Mouse (Mus musculus) heart, embryonic 15.5 days (tissue): ENCODE measurements around the gene Lyzl4. TPM values are rescaled to one million over a fixed set of nuclear protein-coding genes. Genes with fewer than 3 reads are reported as not detected.

Experiments used
- ATAC-seq: fragments of 200-750 bp; cut with Nextera tagmentation; replicated peaks from 2 replicates; pipeline ENCODE4 v1.8.0; 2017; ENCODE audit warnings: low read depth, moderate TSS enrichment; ENCODE audit not compliant: insufficient number of reproducible peaks, insufficient read depth, low FRiP score
- H3K27ac ChIP-seq: fragments of 300-500 bp; sonication (generic); 2 replicates; pipeline ENCODE4 v1.5.1; 2015; ENCODE audit warnings: mild to moderate bottlenecking, inconsistent platforms
- H3K27me3 ChIP-seq: fragments of 300-500 bp; sonication (generic); 2 replicates; pipeline ENCODE4 v1.6.1; 2015; ENCODE audit warnings: inconsistent platforms
- H3K36me3 ChIP-seq: fragments of 300-500 bp; sonication (generic); 2 replicates; pipeline ENCODE4 v1.6.1; 2015; ENCODE audit warnings: mild to moderate bottlenecking, inconsistent platforms
- H3K4me1 ChIP-seq: fragments of 300-500 bp; sonication (generic); replicated peaks from 2 replicates; pipeline ENCODE4 v1.6.1; 2015; ENCODE audit warnings: inconsistent platforms
- H3K4me2 ChIP-seq: fragments of 300-500 bp; sonication (generic); 2 replicates; pipeline ENCODE4 v1.6.1; 2015; ENCODE audit warnings: inconsistent platforms, mild to moderate bottlenecking, moderate library complexity
- H3K4me3 ChIP-seq: fragments of 300-500 bp; sonication (generic); 2 replicates; pipeline ENCODE4 v1.5.1; 2015; ENCODE audit warnings: mild to moderate bottlenecking, inconsistent platforms
- H3K9ac ChIP-seq: fragments of 300-500 bp; sonication (generic); 2 replicates; pipeline ENCODE4 v1.6.1; 2015; ENCODE audit warnings: mild to moderate bottlenecking, inconsistent platforms
- H3K9me3 ChIP-seq: fragments of 300-500 bp; sonication (generic); replicated peaks from 2 replicates; pipeline ENCODE4 v1.6.1; 2016; ENCODE audit warnings: inconsistent platforms
- WGBS: fragments of 180-500 bp; shearing (Covaris S2); methylation state at CpG from one replicate; pipeline ENCODE4 v1.1.7; 2015; ENCODE audit warnings: mixed read lengths; 5-methylcytosine and 5-hydroxymethylcytosine counted together
- polyA plus RNA-seq: library from polyadenylated mRNA; unstranded; fragments of >200 nt; fragmentation: Nextera tagmentation; extraction: Ambion mirVana; gene quantifications from 2 replicates; pipeline ENCODE4 v1.2.1, GENCODE M21; 2015

Gene Lyzl4
- polyA plus RNA-seq, 1 experiment from 2014 or later = 0.13 TPM

GRCm38 (mm10) chr9:121672311-121672710 is 30.4 kb upstream of the Lyzl4 start:
- H3K4me2 ChIP-seq = 0 out of 2 replicates have a peak overlapping the region, but pooled peaks have one; percentile 15
- WGBS = 28% methylated on average over 5 of the region's 5 CpGs

DNA sequence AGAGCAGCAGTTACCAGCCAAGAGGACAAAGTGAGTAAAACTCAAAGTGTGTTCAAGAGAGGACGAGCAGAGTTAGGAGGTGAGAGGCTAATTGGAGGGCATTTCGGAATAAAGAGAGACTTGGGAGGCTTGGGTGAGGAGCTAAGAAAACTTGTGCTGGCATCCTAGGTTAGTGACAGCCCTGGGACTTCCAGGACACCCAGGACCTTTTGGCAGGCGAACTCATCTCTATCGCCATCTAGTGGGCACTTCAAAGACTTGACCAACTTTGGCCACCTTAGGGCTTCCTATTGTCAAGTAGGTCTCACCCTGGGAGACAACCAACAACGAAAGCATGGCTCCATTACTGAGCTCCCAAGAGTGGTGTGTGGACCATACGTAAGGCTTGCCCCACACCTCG is 29.4 kb upstream of the Lyzl4 start:
- 32% methylated on average over 7 of the region's 7 CpGs for WGBS
- no peak for ATAC-seq
- no peak overlapping the region for H3K9ac ChIP-seq
- H3K4me3 ChIP-seq = no peak overlapping the region
- no peak overlapping the region for H3K27ac ChIP-seq
- H3K27me3 ChIP-seq = peaks cover 47% of the 10 kb centered on the region
- no peaks in the 10 kb centered on the region for H3K36me3 ChIP-seq
- no peak overlapping the region for H3K4me2 ChIP-seq
- H3K9me3 ChIP-seq = no peaks in the 10 kb centered on the region
- H3K4me1 ChIP-seq = peaks cover 40% of the 10 kb centered on the region

More at GRCm38 (mm10) chr9:121672311-121672710, 30.4 kb upstream of the Lyzl4 start:
- Histone ChIP-seq H3K36me3 (no peaks in the 10 kb centered on the region), H3K4me3 (no peak overlapping the region), H3K9me3 (no peaks in the 10 kb centered on the region), H3K4me1 (peaks cover 40% of the 10 kb centered on the region), H3K27ac (0 out of 2 replicates have a peak overlapping the region, but pooled peaks have one; percentile 53), H3K9ac (peak overlapping the region; percentile 21; the same call in 1 of the 2 replicates), H3K27me3 (peaks cover 38% of the 10 kb centered on the region)
- peak; percentile 54 for ATAC-seq

DNA sequence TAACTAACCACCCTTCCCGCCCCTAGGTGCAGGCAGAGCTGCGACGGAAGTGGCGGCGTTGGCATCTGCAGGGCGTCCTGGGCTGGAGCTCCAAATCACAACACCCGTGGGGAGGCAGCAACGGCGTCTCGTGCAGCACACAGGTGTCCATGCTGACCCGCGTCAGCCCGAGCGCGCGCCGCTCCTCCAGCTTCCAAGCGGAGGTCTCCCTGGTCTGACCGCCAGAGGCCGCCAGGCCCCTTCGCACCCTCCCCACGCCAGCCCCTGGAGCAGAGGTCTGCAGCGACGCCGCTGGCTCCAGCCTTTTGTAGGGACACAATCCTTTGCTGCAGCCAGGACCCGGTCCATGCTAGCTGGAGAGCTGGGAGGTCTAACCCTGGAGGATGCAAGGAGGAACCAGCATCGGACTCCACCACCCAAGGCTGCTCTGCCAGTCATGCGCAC is 27.5 kb upstream of the Lyzl4 start:
- Histone ChIP-seq H3K27me3 (peaks cover 61% of the 10 kb centered on the region), H3K27ac (no peak overlapping the region), H3K4me3 (peak overlapping the region; percentile 40), H3K9me3 (no peaks in the 10 kb centered on the region), H3K4me2 (peak overlapping the region; percentile 73), H3K9ac (peak overlapping the region; percentile 47), H3K4me1 (peaks cover 40% of the 10 kb centered on the region), H3K36me3 (no peaks in the 10 kb centered on the region)
- under 1% methylated on average over 28 of the region's 28 CpGs for WGBS
- peak; percentile 52 for ATAC-seq

- Histone ChIP-seq H3K9me3 (no peaks in the 10 kb centered on the region), H3K27ac (no peak overlapping the region), H3K4me2 (no peak overlapping the region), H3K27me3 (peaks cover 74% of the 10 kb centered on the region), H3K4me3 (no peak overlapping the region), H3K36me3 (no peaks in the 10 kb centered on the region), H3K9ac (no peak overlapping the region), H3K4me1 (peaks cover 38% of the 10 kb centered on the region)
- ATAC-seq = no peak
- WGBS = 81% methylated on average over 11 of the region's 11 CpGs
These were observed 25.9 kb upstream of the Lyzl4 start for GRCm38 (mm10) chr9:121667822-121668221.

- 62% methylated on average over 16 of the region's 16 CpGs for WGBS
- Histone ChIP-seq H3K4me1 (peaks cover 31% of the 10 kb centered on the region), H3K9ac (no peak overlapping the region), H3K9me3 (no peaks in the 10 kb centered on the region), H3K36me3 (no peaks in the 10 kb centered on the region), H3K4me3 (no peak overlapping the region), H3K27ac (no peak overlapping the region), H3K4me2 (no peak overlapping the region), H3K27me3 (peaks cover 79% of the 10 kb centered on the region)
- no peak for ATAC-seq
These were observed 25.2 kb upstream of the Lyzl4 start for GRCm38 (mm10) chr9:121666957-121667630.

- H3K4me3 ChIP-seq = no peak overlapping the region
- no peak for ATAC-seq
- H3K27me3 ChIP-seq = peaks cover 72% of the 10 kb centered on the region
- 78% methylated on average over 5 of the region's 5 CpGs for WGBS
- no peaks in the 10 kb centered on the region for H3K9me3 ChIP-seq
- no peak overlapping the region for H3K4me2 ChIP-seq
- H3K36me3 ChIP-seq = no peaks in the 10 kb centered on the region
- H3K27ac ChIP-seq = no peak overlapping the region
- H3K4me1 ChIP-seq = peaks cover 3% of the 10 kb centered on the region
- H3K9ac ChIP-seq = no peak overlapping the region
These were observed 22.2 kb upstream of the Lyzl4 start for GRCm38 (mm10) chr9:121664104-121664503.

DNA sequence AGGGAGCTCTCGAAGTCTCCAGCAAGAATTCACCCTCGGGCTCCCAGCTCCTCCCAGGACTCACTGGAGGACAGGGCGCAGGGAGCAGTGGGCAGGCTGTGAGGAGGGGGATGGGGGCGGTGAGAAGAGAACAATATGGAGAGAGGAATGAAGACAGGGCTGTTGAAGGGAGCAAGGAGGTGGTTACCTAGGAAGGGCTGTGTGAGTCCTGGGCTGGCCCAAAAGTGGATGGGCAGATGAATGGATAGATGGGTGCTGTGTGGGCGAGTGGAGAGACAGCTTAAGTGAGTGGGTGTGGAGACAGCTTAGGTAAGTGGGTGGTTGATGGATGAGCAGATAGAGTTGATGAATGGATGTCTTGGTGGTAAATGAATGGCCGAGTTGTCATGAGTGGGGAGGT is 21.6 kb upstream of the Lyzl4 start:
- Histone ChIP-seq H3K36me3 (no peaks in the 10 kb centered on the region), H3K27me3 (peaks cover 69% of the 10 kb centered on the region), H3K4me3 (no peak overlapping the region), H3K9me3 (no peaks in the 10 kb centered on the region), H3K27ac (no peak overlapping the region), H3K9ac (no peak overlapping the region), H3K4me1 (no peaks in the 10 kb centered on the region), H3K4me2 (no peak overlapping the region)
- 69% methylated on average over 6 of the region's 6 CpGs for WGBS
- ATAC-seq = no peak

- WGBS = 64% methylated on average over 7 of the region's 7 CpGs
- no peaks in the 10 kb centered on the region for H3K9me3 ChIP-seq
- H3K4me2 ChIP-seq = no peak overlapping the region
- H3K9ac ChIP-seq = no peak overlapping the region
- H3K27ac ChIP-seq = no peak overlapping the region
- no peak for ATAC-seq
- no peaks in the 10 kb centered on the region for H3K4me1 ChIP-seq
- peaks cover 40% of the 10 kb centered on the region for H3K27me3 ChIP-seq
- H3K36me3 ChIP-seq = no peaks in the 10 kb centered on the region
- H3K4me3 ChIP-seq = no peak overlapping the region
These were observed 17.9 kb upstream of the Lyzl4 start for GRCm38 (mm10) chr9:121659791-121660190.

DNA sequence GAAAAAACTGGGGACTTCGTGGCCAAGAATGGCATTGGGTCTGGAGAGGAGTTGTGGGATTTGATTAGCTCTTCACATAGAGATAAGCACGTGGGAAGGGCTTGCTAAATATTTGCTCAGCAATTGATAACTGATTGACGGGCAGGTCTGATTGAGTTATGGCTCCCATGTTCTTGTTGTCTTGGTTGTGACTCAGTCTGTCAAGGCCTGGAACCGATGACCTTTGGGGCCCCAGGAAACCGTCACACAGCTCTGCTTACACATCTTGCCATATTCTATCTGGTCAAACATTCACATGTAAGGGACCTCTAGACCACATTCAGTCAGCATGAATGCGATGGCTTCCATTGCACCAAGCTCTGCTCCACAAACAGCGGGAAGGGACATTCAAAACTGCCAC is 16.4 kb upstream of the Lyzl4 start:
- H3K4me1 ChIP-seq = no peaks in the 10 kb centered on the region
- H3K36me3 ChIP-seq = no peaks in the 10 kb centered on the region
- no peak overlapping the region for H3K4me2 ChIP-seq
- no peak overlapping the region for H3K27ac ChIP-seq
- no peak for ATAC-seq
- WGBS = 70% methylated on average over 7 of the region's 7 CpGs
- no peak overlapping the region for H3K4me3 ChIP-seq
- H3K27me3 ChIP-seq = peaks cover 28% of the 10 kb centered on the region
- H3K9ac ChIP-seq = no peak overlapping the region
- H3K9me3 ChIP-seq = no peaks in the 10 kb centered on the region

- no peak for ATAC-seq
- Histone ChIP-seq H3K9ac (no peak overlapping the region), H3K4me3 (no peak overlapping the region), H3K9me3 (no peaks in the 10 kb centered on the region), H3K27me3 (peaks cover 19% of the 10 kb centered on the region), H3K27ac (no peak overlapping the region), H3K36me3 (no peaks in the 10 kb centered on the region), H3K4me1 (no peaks in the 10 kb centered on the region), H3K4me2 (no peak overlapping the region)
- 40% methylated on average over 13 of the region's 13 CpGs for WGBS
These were observed 15.2 kb upstream of the Lyzl4 start for GRCm38 (mm10) chr9:121657143-121657542.

DNA sequence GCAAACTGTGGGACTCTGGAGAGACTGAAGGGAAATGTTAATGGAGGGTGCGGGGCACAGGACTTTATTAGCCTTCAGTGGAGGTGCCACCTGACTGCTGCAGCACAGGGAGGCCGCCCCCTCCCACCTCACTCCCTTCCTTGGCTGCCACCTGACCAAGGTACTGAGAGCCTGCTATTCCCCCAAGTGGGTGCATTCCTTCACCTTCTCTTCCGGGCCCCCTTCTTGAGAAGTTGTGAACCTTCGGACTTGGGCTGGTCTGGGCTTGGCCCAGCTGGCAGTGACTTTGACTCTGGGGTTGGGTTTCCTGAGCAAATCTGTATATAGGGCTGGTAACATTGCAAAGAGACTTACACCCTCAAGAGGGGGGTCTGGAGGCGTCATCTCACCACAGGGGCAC is 14.4 kb upstream of the Lyzl4 start:
- no peaks in the 10 kb centered on the region for H3K4me1 ChIP-seq
- no peaks in the 10 kb centered on the region for H3K36me3 ChIP-seq
- no peak overlapping the region for H3K27ac ChIP-seq
- H3K9me3 ChIP-seq = no peaks in the 10 kb centered on the region
- no peak overlapping the region for H3K9ac ChIP-seq
- H3K4me2 ChIP-seq = no peak overlapping the region
- no peak overlapping the region for H3K4me3 ChIP-seq
- WGBS = 83% methylated on average over 5 of the region's 5 CpGs
- ATAC-seq = no peak
- peaks cover 14% of the 10 kb centered on the region; the same call in 1 of the 2 replicates for H3K27me3 ChIP-seq

DNA sequence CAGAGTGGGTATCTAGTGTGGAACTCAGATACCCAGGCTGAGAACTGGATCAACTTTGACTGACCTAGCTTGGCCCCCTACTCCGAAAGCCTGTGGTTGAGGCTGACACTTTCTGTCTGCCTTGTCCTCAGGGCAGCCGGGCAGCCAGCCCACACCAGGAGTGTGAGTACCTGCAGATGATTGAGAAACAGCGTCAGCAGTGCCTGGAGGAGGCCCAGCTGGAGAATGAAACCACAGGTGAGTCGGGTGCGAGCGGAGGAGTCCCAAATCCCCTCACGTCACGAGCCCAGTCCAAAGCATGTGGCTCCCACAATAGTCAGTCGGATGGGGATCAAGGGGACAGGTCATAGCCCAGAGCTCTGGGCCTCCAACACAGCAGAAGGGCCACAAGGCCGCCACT is 11.8 kb upstream of the Lyzl4 start:
- Histone ChIP-seq H3K4me1 (no peaks in the 10 kb centered on the region), H3K4me2 (no peak overlapping the region), H3K27ac (no peak overlapping the region), H3K27me3 (0 out of 2 replicates have a peak, but pooled peaks cover 3% of the 10 kb centered on the region), H3K36me3 (no peaks in the 10 kb centered on the region), H3K4me3 (no peak overlapping the region), H3K9me3 (no peaks in the 10 kb centered on the region), H3K9ac (no peak overlapping the region)
- WGBS = 83% methylated on average over 10 of the region's 10 CpGs
- ATAC-seq = no peak
